Mouse (Mus musculus) spleen, adult 2 months (tissue): ENCODE data around the gene Casp3. TPM values are rescaled to one million over a fixed set of nuclear protein-coding genes. Genes with fewer than 3 reads are reported as not detected.

Source experiments
- DNase-seq, 2 experiments: peaks; one replicate each; pipeline versions ENCODE4 v3.0.0 to v3.0.0-alpha.2; 2012 to 2021; ENCODE audit warnings: low spot score in 2 of 2, low read depth in 1 of 2
- H3K27ac ChIP-seq: fragments of 200-500 bp; 2 replicates; pipeline ENCODE4 v1.5.1; 2012; ENCODE audit warnings: low read length, inconsistent platforms; ENCODE audit not compliant: insufficient read depth
- H3K27me3 ChIP-seq: fragments of 200-500 bp; 2 replicates; pipeline ENCODE4 v1.6.1; 2012; ENCODE audit warnings: mild to moderate bottlenecking, moderate library complexity, low read length, inconsistent platforms; ENCODE audit not compliant: control insufficient read depth, insufficient read depth
- H3K36me3 ChIP-seq: fragments of 200-500 bp; 2 replicates; pipeline ENCODE4 v1.6.1; 2012; ENCODE audit warnings: mild to moderate bottlenecking, low read length, inconsistent platforms; ENCODE audit not compliant: control insufficient read depth, insufficient read depth
- H3K4me1 ChIP-seq: fragments of 200-500 bp; 2 replicates; pipeline ENCODE4 v1.6.1; 2011; ENCODE audit warnings: inconsistent platforms; ENCODE audit not compliant: control insufficient read depth, insufficient read depth, insufficient read length
- H3K4me3 ChIP-seq: fragments of 200-500 bp; 2 replicates; pipeline ENCODE4 v1.5.1; 2011; ENCODE audit warnings: mild to moderate bottlenecking, inconsistent platforms; ENCODE audit not compliant: insufficient read depth, insufficient read length; ENCODE audit errors: extremely low read depth
- CTCF ChIP-seq: fragments of 200-500 bp; IDR thresholded peaks from 2 replicates; pipeline ENCODE4 v1.5.1; 2011; ENCODE audit warnings: mild to moderate bottlenecking, inconsistent platforms; ENCODE audit not compliant: insufficient read depth, insufficient read length, insufficient replicate concordance; ENCODE audit errors: extremely low read depth
- POLR2A ChIP-seq: fragments of 200-500 bp; IDR thresholded peaks from 2 replicates; pipeline ENCODE4 v1.6.1; 2011; ENCODE audit warnings: low read depth, low read length, inconsistent platforms
- WGBS: fragments of 180-500 bp; shearing (Covaris S2); methylation state at CpG from one replicate; pipeline ENCODE4 v1.1.7; 2018; 5-methylcytosine and 5-hydroxymethylcytosine counted together
- polyA plus RNA-seq: library from polyadenylated mRNA; depleted of rRNA; stranded (reverse); fragments of >200 nt; gene quantifications from 2 replicates; pipeline ENCODE4 v1.2.3, GENCODE M21; 2012

The Casp3 gene
- polyA plus RNA-seq, 1 experiment: 5.0 TPM

DNA sequence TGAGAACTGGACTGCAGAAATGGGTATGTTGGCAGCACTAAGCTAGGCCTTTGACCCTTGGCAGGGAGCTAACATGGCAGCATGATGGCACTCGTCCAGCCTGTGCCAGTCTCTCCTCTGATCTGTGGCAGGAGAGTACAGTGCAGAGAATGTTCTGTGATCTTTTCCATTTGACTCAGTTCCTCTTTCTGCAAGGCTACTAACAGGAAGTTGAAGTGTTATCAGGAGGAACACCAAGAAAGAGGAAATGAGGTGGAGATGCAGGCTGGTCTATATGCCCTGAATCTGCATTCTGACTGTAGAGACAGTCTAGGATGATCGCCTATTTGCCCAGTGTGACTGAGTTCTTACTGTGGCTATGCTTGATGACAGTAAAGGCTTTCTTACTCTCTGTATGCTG is 21.5 kb upstream of the Casp3 start:
- no peak for TF ChIP-seq CTCF
- peak; percentile 16; the same call in 1 of the 2 replicates for TF ChIP-seq POLR2A
- no peak overlapping the region for H3K4me3 ChIP-seq
- H3K27ac ChIP-seq: peak overlapping the region; percentile 91
- H3K27me3 ChIP-seq: no peaks in the 10 kb centered on the region
- peaks cover 6% of the 10 kb centered on the region; the same call in 1 of the 2 replicates for H3K4me1 ChIP-seq
- H3K36me3 ChIP-seq: peaks cover 9% of the 10 kb centered on the region; the same call in 1 of the 2 replicates
- 14% methylated on average over 2 of the region's 2 CpGs for WGBS
- DNase-seq: peak; percentile 40 to 59

DNA sequence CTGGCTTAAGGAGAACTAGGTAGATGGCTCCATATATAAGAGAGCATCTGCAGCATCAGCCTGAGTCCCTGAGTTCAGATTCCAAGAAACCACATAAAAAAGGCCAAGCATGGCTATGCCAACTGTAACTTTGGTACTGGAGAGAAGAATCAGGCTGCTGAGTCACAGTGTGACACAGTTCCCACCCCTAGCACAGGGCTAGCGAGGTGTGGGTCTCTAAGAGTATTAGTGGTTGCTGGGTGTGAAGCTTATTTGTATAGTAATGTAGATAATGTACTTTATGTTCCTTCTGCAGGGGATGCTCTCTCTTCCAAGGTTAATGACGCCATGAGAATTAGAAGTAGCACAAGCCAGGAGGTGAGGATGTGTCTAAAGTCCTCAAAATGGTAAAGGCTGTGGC is 20.6 kb upstream of the Casp3 start:
- H3K27me3 ChIP-seq: no peaks in the 10 kb centered on the region
- H3K36me3 ChIP-seq: peaks cover 9% of the 10 kb centered on the region; the same call in 1 of the 2 replicates
- peaks cover 6% of the 10 kb centered on the region; the same call in 1 of the 2 replicates for H3K4me1 ChIP-seq
- H3K4me3 ChIP-seq: no peak overlapping the region
- no peak for DNase-seq
- peak overlapping the region; percentile 5; the same call in 1 of the 2 replicates for H3K27ac ChIP-seq
- no peak for TF ChIP-seq POLR2A
- no peak for TF ChIP-seq CTCF
- 95% methylated on average over 2 of the region's 2 CpGs for WGBS

DNA sequence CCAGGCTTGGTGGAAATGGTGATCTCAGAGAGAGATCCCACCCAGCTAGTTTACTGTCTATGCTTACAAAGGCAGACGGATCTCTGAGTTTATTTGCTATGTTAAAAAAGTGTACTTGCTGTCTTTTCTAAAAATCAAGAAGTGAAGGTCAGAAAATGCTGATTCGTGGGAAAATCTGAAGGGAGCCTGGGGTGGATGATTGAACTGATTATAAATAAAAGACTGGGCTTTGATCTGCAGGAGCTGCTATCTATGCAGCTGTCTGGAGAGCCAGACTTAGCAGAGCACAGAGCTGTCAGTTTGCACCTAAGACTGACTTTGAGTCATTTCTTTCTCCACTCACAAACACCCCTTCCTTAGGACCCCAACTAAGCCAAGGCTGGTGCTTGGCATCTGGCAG is 19.7 kb upstream of the Casp3 start:
- 78% methylated on average over 2 of the region's 2 CpGs for WGBS

DNA sequence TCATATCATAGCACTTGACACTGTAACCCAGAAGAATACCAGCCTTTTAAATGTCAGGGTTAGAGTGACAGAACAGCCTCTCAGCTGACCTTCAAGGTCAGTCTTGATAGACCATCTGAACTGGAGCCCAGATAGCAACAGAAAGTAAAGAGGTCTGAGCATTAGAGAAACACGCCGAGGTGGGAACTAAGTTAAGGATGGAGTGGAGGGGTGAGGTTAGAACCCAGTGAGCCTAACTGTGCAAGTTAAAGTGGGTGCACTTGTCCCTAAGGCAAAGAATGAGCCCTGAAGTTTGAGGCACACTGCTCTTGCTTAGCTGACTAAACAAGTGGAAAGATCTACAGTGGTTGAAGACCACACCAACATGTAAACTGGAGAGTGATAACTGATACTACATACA is 19.0 kb upstream of the Casp3 start:
- peaks cover 9% of the 10 kb centered on the region; the same call in 1 of the 2 replicates for H3K36me3 ChIP-seq
- peaks cover 6% of the 10 kb centered on the region; the same call in 1 of the 2 replicates for H3K4me1 ChIP-seq
- TF ChIP-seq POLR2A (no peak), CTCF (no peak)
- no peaks in the 10 kb centered on the region for H3K27me3 ChIP-seq
- no peak for DNase-seq
- H3K4me3 ChIP-seq: no peak overlapping the region
- WGBS: 90% methylated on average over 2 of the region's 2 CpGs
- no peak overlapping the region for H3K27ac ChIP-seq

More for the DNA sequence above, 19.7 kb upstream of the Casp3 start:
- TF ChIP-seq CTCF (no peak), POLR2A (no peak)
- peaks cover 6% of the 10 kb centered on the region; the same call in 1 of the 2 replicates for H3K4me1 ChIP-seq
- H3K27me3 ChIP-seq: no peaks in the 10 kb centered on the region
- no peak for DNase-seq
- no peak overlapping the region for H3K4me3 ChIP-seq
- peaks cover 9% of the 10 kb centered on the region; the same call in 1 of the 2 replicates for H3K36me3 ChIP-seq
- H3K27ac ChIP-seq: no peak overlapping the region

DNA sequence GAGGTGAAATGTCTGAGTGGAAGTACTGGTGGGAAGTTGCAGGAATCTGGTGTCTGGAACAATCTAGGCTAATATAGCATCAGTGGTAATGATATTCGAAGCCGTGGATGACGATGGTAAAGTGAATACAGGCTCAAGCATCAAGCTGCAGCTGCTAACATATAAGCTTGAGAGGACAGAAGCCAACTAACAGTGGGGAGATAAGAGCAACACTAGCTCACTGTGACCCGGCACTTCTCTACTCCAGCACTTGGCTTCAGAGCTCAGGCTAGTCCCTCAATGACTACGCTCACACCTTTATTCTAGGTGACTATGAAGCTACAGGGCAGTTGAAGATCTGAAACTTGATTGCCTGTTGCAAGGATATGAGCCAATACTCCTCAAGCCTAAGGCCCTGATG is 18.3 kb upstream of the Casp3 start:
- WGBS: 89% methylated on average over 5 of the region's 5 CpGs
- H3K36me3 ChIP-seq: peaks cover 11% of the 10 kb centered on the region
- no peak for TF ChIP-seq POLR2A
- no peak for TF ChIP-seq CTCF

DNA sequence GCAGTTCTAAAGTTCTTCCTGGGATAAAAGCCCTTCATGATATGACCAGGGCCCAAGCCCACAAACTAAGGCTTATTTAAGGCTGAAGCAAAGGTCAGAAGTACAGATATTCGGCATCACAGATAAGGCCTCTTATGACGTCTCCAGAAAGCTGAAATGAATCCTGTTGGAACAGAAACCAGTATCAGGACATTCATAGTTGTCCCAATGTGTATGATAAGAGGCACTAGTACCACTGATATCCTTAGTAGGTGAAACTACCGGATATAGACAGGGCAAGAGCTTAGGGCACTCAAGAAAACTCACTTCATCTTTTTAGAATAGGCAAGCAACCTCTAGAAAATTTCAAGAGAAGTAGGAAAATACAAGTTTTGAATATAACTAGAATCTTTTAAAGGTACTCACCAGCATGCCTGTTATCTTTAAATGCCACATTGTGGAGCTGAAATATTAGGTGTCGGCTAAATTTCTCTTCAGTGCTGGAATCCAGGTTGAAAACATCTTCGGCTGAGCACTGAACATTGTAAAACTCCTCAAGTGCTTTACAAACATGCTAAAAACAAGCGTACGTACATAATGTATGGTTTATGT is 17.7 kb upstream of the Casp3 start:
- 87% methylated on average over 7 of the region's 7 CpGs for WGBS
- TF ChIP-seq POLR2A (no peak), CTCF (no peak)
- Histone ChIP-seq H3K36me3 (peaks cover 10% of the 10 kb centered on the region), H3K4me1 (peaks cover 6% of the 10 kb centered on the region; the same call in 1 of the 2 replicates), H3K4me3 (no peak overlapping the region), H3K27ac (no peak overlapping the region), H3K27me3 (no peaks in the 10 kb centered on the region)
- DNase-seq: no peak

More for the DNA sequence above, 18.3 kb upstream of the Casp3 start:
- peaks cover 6% of the 10 kb centered on the region; the same call in 1 of the 2 replicates for H3K4me1 ChIP-seq
- no peaks in the 10 kb centered on the region for H3K27me3 ChIP-seq
- H3K4me3 ChIP-seq: no peak overlapping the region
- no peak overlapping the region for H3K27ac ChIP-seq
- no peak for DNase-seq
